Mouse (Mus musculus): Measurements from ENCODE around the gene 1700037H04Rik.

DNA sequence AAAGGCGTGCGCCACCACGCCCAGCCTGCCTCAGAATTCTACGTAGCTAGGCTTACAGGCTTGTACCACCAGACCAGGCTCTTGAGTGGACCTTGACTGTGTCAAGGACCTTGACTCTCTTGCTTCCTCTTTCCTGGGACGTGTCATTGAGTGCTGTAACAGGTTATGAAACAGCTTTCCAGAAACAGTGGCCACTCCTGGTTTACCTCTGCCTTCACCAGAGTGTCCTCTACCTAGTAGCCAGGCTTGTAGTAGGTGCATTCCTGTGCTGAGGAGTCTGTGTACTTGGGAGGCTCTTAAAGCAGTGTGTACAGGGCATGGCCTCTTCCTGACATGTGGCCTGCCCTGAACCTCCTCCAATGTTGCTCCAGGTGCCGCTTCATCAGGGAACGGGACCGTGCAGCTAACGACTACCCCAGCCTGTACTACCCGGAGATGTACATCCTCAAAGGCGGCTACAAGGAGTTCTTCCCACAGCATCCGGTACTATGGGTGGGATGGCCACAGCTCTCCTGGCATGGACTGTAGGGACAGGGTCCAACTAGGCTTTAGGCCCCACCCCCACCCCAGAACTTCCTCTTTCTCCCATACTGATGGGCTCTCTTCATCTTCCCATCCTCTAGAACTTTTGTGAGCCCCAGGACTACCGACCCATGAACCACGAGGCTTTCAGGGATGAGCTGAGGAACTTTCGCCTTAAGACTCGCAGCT, 36.9 kb upstream of the 1700037H04Rik start:
- TF ChIP-seq CTCF (IDR thresholded peaks at IDR 0.05; ENCODE audit: extremely low read depth, insufficient read depth, insufficient read length, insufficient replicate concordance) (no peak), POLR2A (IDR thresholded peaks at IDR 0.05; ENCODE audit: low read depth, low read length) (no peak)
